Mouse (Mus musculus) testis, adult 2 months (tissue): ENCODE measurements around the gene Cxxc4.

Source experiments
- CTCF ChIP-seq: fragments of 200-500 bp; IDR thresholded peaks from 2 replicates; pipeline ENCODE4 v1.5.1; 2012; ENCODE audit warnings: low read depth, mild to moderate bottlenecking, inconsistent platforms, low read length, moderate library complexity; ENCODE audit not compliant: control insufficient read depth, insufficient read depth, insufficient replicate concordance
- POLR2A ChIP-seq: fragments of 200-500 bp; IDR thresholded peaks from 2 replicates; pipeline ENCODE4 v1.6.1; 2012; ENCODE audit warnings: low read depth, mild to moderate bottlenecking, inconsistent platforms, low read length, moderate library complexity; ENCODE audit not compliant: control insufficient read depth

GRCm38 (mm10) chr3:134259300-134259699 lies 23.0 kb downstream of the Cxxc4 start:
- TF ChIP-seq POLR2A (no peak), CTCF (no peak)
